Mouse (Mus musculus) midbrain, embryonic 11.5 days (tissue): Measurements from ENCODE around the gene Spata45. TPM values are rescaled to one million over a fixed set of nuclear protein-coding genes. Genes with fewer than 3 reads are reported as not detected.
"Not testable (repeated sequence)": the region's sequence is repeated elsewhere in the genome, so short reads cannot be mapped to it uniquely, and the experiment has no call there.

Experiments
- ATAC-seq: fragments of 200-750 bp; cut with Nextera tagmentation; 2 replicates; pipeline ENCODE4 v1.8.0; 2017; ENCODE audit warnings: moderate TSS enrichment, moderate library complexity; ENCODE audit not compliant: low FRiP score
- DNase-seq: peaks from one replicate; pipeline ENCODE4 v3.0.0; 2015; ENCODE audit warnings: low spot score; ENCODE audit errors: missing footprints
- H3K27ac ChIP-seq: fragments of 300-500 bp; sonication (generic); 2 replicates; pipeline ENCODE4 v1.5.1; 2014; ENCODE audit warnings: low read depth, low read length
- H3K27me3 ChIP-seq: fragments of 300-500 bp; sonication (generic); 2 replicates; pipeline ENCODE4 v1.6.1; 2014; ENCODE audit warnings: mild to moderate bottlenecking, low read length, moderate library complexity, mixed read lengths; ENCODE audit not compliant: control insufficient read depth, insufficient read depth
- H3K36me3 ChIP-seq: fragments of 300-500 bp; sonication (generic); 2 replicates; pipeline ENCODE4 v1.6.1; 2014; ENCODE audit warnings: mild to moderate bottlenecking, low read length, moderate library complexity, mixed read lengths; ENCODE audit not compliant: control insufficient read depth, insufficient read depth
- H3K4me1 ChIP-seq: fragments of 300-500 bp; sonication (generic); 2 replicates; pipeline ENCODE4 v1.6.1; 2014; ENCODE audit warnings: low read length; ENCODE audit not compliant: control insufficient read depth, insufficient read depth
- H3K4me2 ChIP-seq: fragments of 300-500 bp; sonication (generic); 2 replicates; pipeline ENCODE4 v1.6.1; 2014; ENCODE audit warnings: mild to moderate bottlenecking, moderate library complexity
- H3K4me3 ChIP-seq: fragments of 300-500 bp; sonication (generic); 2 replicates; pipeline ENCODE4 v1.5.1; 2014; ENCODE audit warnings: low read depth, low read length
- H3K9ac ChIP-seq: fragments of 300-500 bp; sonication (generic); 2 replicates; pipeline ENCODE4 v1.6.1; 2014; ENCODE audit warnings: low read length
- H3K9me3 ChIP-seq: fragments of 300-500 bp; sonication (generic); 2 replicates; pipeline ENCODE4 v1.6.1; 2016; ENCODE audit warnings: low read length; ENCODE audit not compliant: control insufficient read depth
- WGBS: fragments of 180-500 bp; shearing (Covaris S2); extraction: QIAGEN DNeasy Blood & Tissue Kit; methylation state at CpG from one replicate; pipeline ENCODE4 v1.1.7; 2014; 5-methylcytosine and 5-hydroxymethylcytosine counted together
- polyA plus RNA-seq: library from polyadenylated mRNA; unstranded; fragments of >200 nt; fragmentation: Nextera tagmentation; extraction: Ambion mirVana; gene quantifications from 2 replicates; pipeline ENCODE4 v1.2.1, GENCODE M21; 2014

Spata45 gene
- polyA plus RNA-seq, 1 experiment from 2014 or later, result not detected

DNA sequence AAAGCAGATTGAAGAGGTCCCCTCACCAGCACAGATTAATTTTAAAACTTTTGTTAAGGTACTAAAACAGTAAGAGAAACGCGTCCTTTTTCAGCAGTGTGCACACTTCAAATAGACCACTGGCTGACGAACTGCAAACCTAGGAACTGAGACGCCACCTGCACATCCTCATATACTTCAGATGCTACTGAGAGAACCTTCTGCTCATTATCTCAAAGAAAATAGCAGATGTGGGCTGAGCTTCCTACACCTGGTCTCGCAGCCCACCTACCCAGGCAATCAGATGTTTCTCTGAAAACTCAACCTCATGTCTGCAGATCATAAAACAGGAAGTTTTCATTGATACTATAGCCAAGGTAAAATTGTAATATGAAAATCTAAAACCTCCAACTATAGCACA lies 16.6 kb upstream of the Spata45 start:
- H3K9ac ChIP-seq, result no peak overlapping the region
- WGBS, result 96% methylated on average over 5 of the region's 5 CpGs
- no peak overlapping the region for H3K27ac ChIP-seq
- H3K36me3 ChIP-seq, result no peaks in the 10 kb centered on the region; the same call in none of the 2 replicates
- no peak overlapping the region for H3K4me2 ChIP-seq
- no peaks in the 10 kb centered on the region; the same call in 1 of the 2 replicates for H3K4me1 ChIP-seq
- ATAC-seq, result no peak
- no peak overlapping the region for H3K4me3 ChIP-seq
- no peaks in the 10 kb centered on the region for H3K27me3 ChIP-seq
- DNase-seq, result no peak
- H3K9me3 ChIP-seq, result no peaks in the 10 kb centered on the region

DNA sequence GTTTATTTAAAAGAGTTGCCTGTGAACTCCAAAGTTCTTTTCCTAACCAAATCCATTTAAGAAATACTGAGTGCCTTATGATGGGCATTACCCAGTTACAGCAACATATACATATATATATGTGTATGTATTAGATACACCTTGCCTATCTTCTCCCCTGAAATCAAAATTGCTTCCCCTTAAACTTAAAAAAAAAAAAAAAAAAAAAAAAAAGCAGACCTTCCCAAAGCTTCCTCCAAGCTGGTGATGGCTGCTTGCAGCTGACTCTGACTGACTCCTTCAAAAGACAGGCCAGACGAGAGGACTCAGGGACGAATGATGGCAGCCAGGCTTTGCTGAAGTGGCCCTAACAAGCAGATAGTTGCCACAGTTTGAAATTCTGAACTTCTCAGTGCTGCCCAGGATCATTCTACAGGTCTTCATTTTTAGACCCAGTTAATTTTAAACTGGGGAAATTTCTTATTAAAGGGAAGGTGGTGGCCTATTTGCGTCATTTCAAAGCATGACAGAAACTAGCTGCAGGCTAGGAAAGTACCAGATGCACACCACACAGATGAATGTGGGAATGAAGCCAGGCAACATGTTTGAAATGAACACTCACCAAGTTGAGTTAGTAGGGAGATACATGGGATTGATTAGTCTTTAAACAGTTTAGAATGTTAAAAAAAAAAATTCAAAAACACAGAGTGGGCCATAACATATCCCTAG lies 16.1 kb upstream of the Spata45 start:
- no peak for DNase-seq
- 91% methylated on average over 3 of the region's 3 CpGs for WGBS

DNA sequence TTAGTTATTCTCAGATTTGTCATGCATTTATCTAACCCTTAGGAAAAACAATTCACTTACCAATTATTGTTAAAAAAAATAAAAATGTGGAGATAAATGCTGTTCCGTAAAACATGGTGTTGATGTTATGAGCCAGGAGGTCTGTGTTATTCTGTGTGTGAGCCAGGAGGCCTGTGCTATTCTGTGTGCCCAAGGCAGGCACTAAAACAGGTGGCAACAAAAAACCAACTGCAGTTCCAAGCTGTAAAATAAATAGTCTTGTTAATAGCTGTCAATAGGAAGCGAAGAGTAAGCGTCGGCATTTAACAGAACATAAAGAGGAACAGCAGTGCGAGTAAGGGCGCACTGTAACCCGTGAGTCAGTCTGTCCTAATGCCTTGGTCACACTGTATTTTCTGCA lies 15.4 kb upstream of the Spata45 start:
- Histone ChIP-seq H3K9ac (no peak overlapping the region), H3K4me2 (no peak overlapping the region), H3K36me3 (no peaks in the 10 kb centered on the region), H3K4me1 (peaks cover 6% of the 10 kb centered on the region), H3K27me3 (no peaks in the 10 kb centered on the region), H3K27ac (no peak overlapping the region), H3K4me3 (no peak overlapping the region), H3K9me3 (no peaks in the 10 kb centered on the region)
- ATAC-seq, result no peak
- 92% methylated on average over 7 of the region's 7 CpGs for WGBS
- DNase-seq, result no peak

More for the DNA sequence above, 16.1 kb upstream of the Spata45 start:
- no peak overlapping the region for H3K9ac ChIP-seq
- H3K4me1 ChIP-seq, result peaks cover 5% of the 10 kb centered on the region
- no peak overlapping the region for H3K4me2 ChIP-seq
- no peaks in the 10 kb centered on the region for H3K27me3 ChIP-seq
- no peak for ATAC-seq
- no peak overlapping the region for H3K4me3 ChIP-seq
- no peaks in the 10 kb centered on the region for H3K9me3 ChIP-seq
- H3K27ac ChIP-seq, result no peak overlapping the region
- H3K36me3 ChIP-seq, result no peaks in the 10 kb centered on the region; the same call in 1 of the 2 replicates

DNA sequence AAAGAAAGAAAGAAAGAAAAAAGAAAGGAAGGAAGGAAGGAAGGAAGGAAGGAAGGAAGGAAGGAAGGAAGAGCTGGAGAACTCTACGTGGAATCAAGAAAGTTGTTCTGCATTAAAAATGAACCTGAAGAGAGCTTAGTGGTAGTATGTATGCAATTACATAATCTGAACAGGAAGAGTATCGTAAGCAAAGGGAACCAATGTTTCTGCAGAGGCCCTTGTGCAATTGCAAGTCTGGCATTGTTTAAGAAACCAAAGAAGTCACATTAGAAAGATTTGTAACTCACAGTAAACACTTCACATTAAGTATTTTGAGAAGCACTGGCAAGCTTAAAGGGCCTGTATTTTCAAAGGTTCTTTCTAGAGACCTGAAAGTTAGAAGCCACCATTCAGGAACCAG lies 13.3 kb upstream of the Spata45 start:
- H3K9me3 ChIP-seq, result no peaks in the 10 kb centered on the region
- no peak for DNase-seq
- peaks cover 12% of the 10 kb centered on the region for H3K4me1 ChIP-seq
- no peaks in the 10 kb centered on the region for H3K27me3 ChIP-seq
- no peak for ATAC-seq
- no peak overlapping the region for H3K27ac ChIP-seq
- WGBS, result 95% methylated on average over 2 of the region's 2 CpGs
- H3K36me3 ChIP-seq, result no peaks in the 10 kb centered on the region
- no peak overlapping the region for H3K4me2 ChIP-seq
- H3K4me3 ChIP-seq, result no peak overlapping the region
- no peak overlapping the region for H3K9ac ChIP-seq

DNA sequence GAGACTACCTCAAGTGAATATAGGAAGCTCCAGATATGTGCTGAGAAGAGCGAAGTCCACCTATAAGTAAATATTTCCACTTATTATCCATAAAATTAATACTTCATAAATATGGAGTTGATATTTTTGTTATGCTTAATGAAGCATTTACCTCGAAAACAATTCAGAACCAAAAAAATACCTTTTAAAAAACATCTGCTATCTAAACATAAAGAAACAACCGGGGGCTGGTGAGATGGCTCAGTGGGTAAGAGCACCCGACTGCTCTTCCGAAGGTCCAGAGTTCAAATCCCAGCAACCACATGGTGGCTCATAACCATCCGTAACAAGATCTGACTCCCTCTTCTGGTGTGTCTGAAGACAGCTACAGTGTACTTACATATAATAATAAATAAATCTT lies 12.6 kb upstream of the Spata45 start:
- not testable (repeated sequence) for DNase-seq
- WGBS, result 95% methylated on average over 5 of the region's 6 CpGs

DNA sequence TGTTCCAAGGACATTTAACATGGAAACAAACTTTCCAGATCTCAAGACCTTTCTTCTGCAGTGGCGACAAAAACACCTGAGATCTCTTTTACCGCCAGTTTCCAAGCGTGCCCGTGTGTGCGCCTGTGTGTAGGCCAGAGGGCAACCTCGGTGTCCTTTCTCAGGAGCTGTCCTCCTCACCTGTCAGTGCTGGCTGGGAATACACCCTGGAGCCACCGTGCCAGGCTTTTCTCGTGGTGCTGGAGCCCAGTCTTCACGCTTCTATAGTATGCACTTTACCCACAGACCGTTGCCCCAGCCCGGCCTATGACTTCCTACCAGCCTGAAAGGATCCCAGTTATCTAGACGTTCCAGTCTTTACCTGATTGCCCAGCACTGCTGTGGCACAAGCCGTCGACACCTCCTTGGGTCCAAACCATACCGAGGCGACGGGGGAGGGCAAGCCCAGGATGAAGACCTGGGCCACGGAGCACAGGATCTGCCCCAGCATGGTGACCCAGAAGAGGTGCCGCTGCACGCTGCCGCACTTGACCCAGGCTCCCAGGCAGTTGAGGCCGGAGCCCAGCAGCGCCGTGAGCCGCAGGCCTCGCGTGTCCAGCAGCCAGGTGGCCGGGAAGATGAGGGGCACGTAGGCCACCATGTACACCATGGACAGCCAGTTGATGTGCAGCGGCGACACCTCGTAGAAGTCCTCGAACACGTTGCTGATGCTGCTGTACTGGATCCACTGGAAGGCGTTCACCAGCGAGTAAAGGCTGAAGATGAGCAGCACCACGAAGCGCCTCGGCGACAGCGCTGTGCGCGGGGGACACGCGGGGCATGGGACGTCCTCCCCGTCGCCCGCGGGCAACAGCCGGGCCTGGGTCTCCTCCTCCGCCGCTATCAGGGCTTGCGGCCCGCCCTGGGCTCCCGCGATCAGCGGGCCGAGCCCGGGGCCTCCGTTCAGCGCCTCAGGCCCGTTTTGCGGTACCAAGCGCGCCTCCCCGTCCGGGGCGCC lies 11.1 kb upstream of the Spata45 start:
- Histone ChIP-seq H3K9me3 (no peaks in the 10 kb centered on the region), H3K4me3 (peak overlapping the region; percentile 85), H3K27me3 (no peaks in the 10 kb centered on the region), H3K4me1 (peaks cover 12% of the 10 kb centered on the region), H3K4me2 (peak overlapping the region; percentile 98), H3K9ac (peak overlapping the region; percentile 84), H3K27ac (peak overlapping the region; percentile 72), H3K36me3 (no peaks in the 10 kb centered on the region)
- no peak for DNase-seq
- 3% methylated on average over 67 of the region's 69 CpGs for WGBS
- ATAC-seq, result peak; percentile 2

More for the DNA sequence above, 12.6 kb upstream of the Spata45 start:
- not testable (repeated sequence) for H3K27me3 ChIP-seq, H3K27ac ChIP-seq, H3K9ac ChIP-seq, H3K4me3 ChIP-seq, H3K9me3 ChIP-seq, ATAC-seq, H3K36me3 ChIP-seq, H3K4me2 ChIP-seq
- H3K4me1 ChIP-seq, result peaks cover 12% of the 10 kb centered on the region

DNA sequence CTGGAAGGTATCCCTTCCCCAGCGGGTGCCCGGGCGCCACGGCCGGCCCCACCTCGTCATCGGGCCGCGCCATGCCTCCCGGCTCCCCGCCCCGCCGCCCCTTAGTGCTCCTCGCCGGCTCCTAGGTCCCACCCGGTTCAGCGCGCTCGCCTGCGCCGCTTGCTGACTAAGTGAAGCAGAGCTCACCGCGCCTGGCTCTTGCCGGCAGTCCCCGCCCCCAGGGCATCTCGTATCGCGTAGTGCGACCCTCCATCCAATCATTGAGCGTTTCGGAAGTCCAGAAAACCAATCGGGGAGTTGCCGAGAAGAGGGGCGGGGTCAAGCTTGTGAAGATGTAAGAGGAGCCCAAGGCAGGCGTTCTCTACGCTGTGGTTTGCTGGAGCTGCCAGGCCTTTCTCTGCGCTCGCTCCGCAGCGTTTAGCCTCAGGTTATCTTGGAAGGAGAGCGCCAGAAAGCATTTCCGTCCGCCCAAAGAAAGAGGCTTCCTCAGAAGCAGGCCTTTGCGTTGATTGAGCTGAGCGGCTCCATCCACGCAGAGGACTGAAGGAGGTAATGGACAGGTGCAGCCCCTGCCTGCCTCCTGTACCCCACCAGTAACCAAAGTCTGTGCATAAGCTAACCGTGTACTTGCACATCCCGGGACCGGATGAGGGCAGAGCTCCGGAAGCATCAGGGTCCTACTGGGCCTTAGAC lies 10.3 kb upstream of the Spata45 start, which contains the start of gene Flvcr1:
Gene Flvcr1, minus strand, starts transcription at position 138 of the 693 bp plus-strand sequence.
- H3K9me3 ChIP-seq, result no peaks in the 10 kb centered on the region
- DNase-seq (peak; percentile 98), ATAC-seq (peak; percentile 99)
- H3K4me1 ChIP-seq, result peaks cover 12% of the 10 kb centered on the region
- WGBS, result under 1% methylated on average over 50 of the region's 50 CpGs
- H3K27ac ChIP-seq, result peak within 1 kb of the TSS; percentile 88
- peak within 1 kb of the TSS; percentile 84 for H3K9ac ChIP-seq
- peak within 1 kb of the TSS; percentile 85 for H3K4me3 ChIP-seq
- no peaks in the 10 kb centered on the region for H3K36me3 ChIP-seq
- H3K4me2 ChIP-seq, result peak within 1 kb of the TSS; percentile 98
- H3K27me3 ChIP-seq, result no peaks in the 10 kb centered on the region

DNA sequence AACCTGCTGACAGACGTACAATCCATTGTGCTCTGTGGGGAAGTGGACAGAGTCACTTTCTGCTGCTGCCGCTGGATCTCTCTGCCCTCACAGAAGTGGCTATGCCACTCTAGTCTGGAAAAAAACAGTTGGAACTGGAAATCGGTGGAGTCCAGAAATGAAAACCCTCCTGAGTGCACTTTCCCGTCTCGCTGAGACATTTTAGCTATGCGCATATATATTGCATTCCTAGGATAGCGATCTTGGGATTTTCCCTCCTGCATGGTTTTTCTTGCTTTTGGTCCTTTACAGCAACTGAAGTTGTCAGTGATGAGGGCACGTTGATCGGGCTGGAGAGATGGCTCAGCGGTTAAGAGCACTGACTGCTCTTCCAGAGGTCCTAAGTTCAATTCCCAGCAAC lies 6.3 kb upstream of the Spata45 start:
- Histone ChIP-seq H3K4me2 (no peak overlapping the region), H3K4me1 (peaks cover 9% of the 10 kb centered on the region), H3K4me3 (no peak overlapping the region), H3K27me3 (no peaks in the 10 kb centered on the region), H3K27ac (no peak overlapping the region), H3K36me3 (no peaks in the 10 kb centered on the region), H3K9me3 (no peaks in the 10 kb centered on the region), H3K9ac (no peak overlapping the region)
- 64% methylated on average over 10 of the region's 10 CpGs for WGBS
- no peak for DNase-seq
- ATAC-seq, result no peak
